Mouse (Mus musculus) ES-Bruce4 (cell line): Measurements from ENCODE around the gene Gm49384.

Source experiments
- CTCF ChIP-seq: IDR thresholded peaks from one replicate; pipeline ENCODE4 v1.8.1; 2011; ENCODE audit warnings: low read depth, low read length
- EP300 ChIP-seq: IDR thresholded peaks from 2 replicates; pipeline ENCODE4 v1.6.1; 2011; ENCODE audit warnings: low read depth, low read length; ENCODE audit not compliant: insufficient read depth
- POLR2A ChIP-seq: IDR thresholded peaks from one replicate; pipeline ENCODE4 v1.8.1; 2011; ENCODE audit warnings: low read length; ENCODE audit not compliant: insufficient read depth

- TF ChIP-seq POLR2A (no peak), CTCF (no peak), EP300 (no peak)
These were observed 22.3 kb downstream of the Gm49384 start for GRCm38 (mm10) chr12:69181800-69182199.
